Mouse (Mus musculus) heart, adult 8-10 months (tissue): ENCODE measurements around the gene Olfr2. TPM values are rescaled to one million over a fixed set of nuclear protein-coding genes. Genes with fewer than 3 reads are reported as not detected.
"Not testable (repeated sequence)": the region's sequence is repeated elsewhere in the genome, so short reads cannot be mapped to it uniquely, and the experiment has no call there.

Experiments
- DNase-seq: peaks from one replicate; pipeline ENCODE4 v3.0.0; 2022; ENCODE audit warnings: low spot score
- total RNA-seq, 4 experiments: library from RNA; stranded (reverse); gene quantifications; 2 replicates each; pipeline ENCODE4 v1.2.4; 2022

Olfr2 gene
- not detected for total RNA-seq

GRCm38 (mm10) chr7:107005972-107006371 lies at the start of gene Olfr2:
TSS of gene Olfr2 (minus strand) at chr7:107006072.
- DNase-seq: no peak

GRCm38 (mm10) chr7:107047578-107047977 lies 41.7 kb upstream of the Olfr2 start:
- DNase-seq: no peak

- peak; percentile 40 for DNase-seq
Measured at GRCm38 (mm10) chr7:107045833-107046232, 40.0 kb upstream of the Olfr2 start.

GRCm38 (mm10) chr7:107044407-107044806 lies 38.5 kb upstream of the Olfr2 start:
- no peak for DNase-seq

- no peak for DNase-seq
Measured at GRCm38 (mm10) chr7:107043136-107043535, 37.3 kb upstream of the Olfr2 start.

- DNase-seq: no peak
Measured at GRCm38 (mm10) chr7:107039934-107040563, 34.2 kb upstream of the Olfr2 start.

- DNase-seq: no peak
Measured at GRCm38 (mm10) chr7:107030874-107031273, 25.0 kb upstream of the Olfr2 start, which contains the start of gene Olfr713. TSS of gene Olfr713 (plus strand) at chr7:107031174.

- no peak for DNase-seq
Measured at GRCm38 (mm10) chr7:107004169-107004568, 1.7 kb downstream of the Olfr2 start.

- no peak for DNase-seq
Measured at GRCm38 (mm10) chr7:107000798-107001197, 5.1 kb downstream of the Olfr2 start.

- no peak for DNase-seq
Measured at GRCm38 (mm10) chr7:106985236-106985635, 20.6 kb downstream of the Olfr2 start.

- no peak for DNase-seq
Measured at GRCm38 (mm10) chr7:106975353-106975752, 30.5 kb downstream of the Olfr2 start, which contains the start of gene Olfr711. TSS of gene Olfr711 (minus strand) at chr7:106975453.

GRCm38 (mm10) chr7:106967503-106967902 lies 38.4 kb downstream of the Olfr2 start:
- DNase-seq: not testable (repeated sequence)

GRCm38 (mm10) chr7:106963837-106964236 lies 42.0 kb downstream of the Olfr2 start, which contains the start of gene Olfr6:
TSS of gene Olfr6 (minus strand) at chr7:106963937.
- no peak for DNase-seq

- DNase-seq: no peak
Measured at GRCm38 (mm10) chr7:106948212-106948611, 57.7 kb downstream of the Olfr2 start, which contains the start of gene Olfr710. TSS of gene Olfr710 (minus strand) at chr7:106948312.

Other genes with a start within 250 kb of the Olfr2 start
- not detected for gene Olfr699, start 212.9 kb downstream of the Olfr2 start, total RNA-seq
- not detected for gene Olfr700, start 197.2 kb downstream of the Olfr2 start, total RNA-seq
- not detected for gene Olfr701, start 191.9 kb downstream of the Olfr2 start, total RNA-seq
- gene Olfr702, start 172.2 kb downstream of the Olfr2 start, total RNA-seq: not detected
- not detected for gene Olfr703, start 162.7 kb downstream of the Olfr2 start, total RNA-seq
- gene Olfr704, start 142.9 kb downstream of the Olfr2 start, total RNA-seq: not detected
- gene Olfr705, start 129.2 kb downstream of the Olfr2 start, total RNA-seq: not detected
- gene Olfr706, start 117.9 kb downstream of the Olfr2 start, total RNA-seq: not detected
- gene Olfr707, start 104.8 kb downstream of the Olfr2 start, total RNA-seq: not detected
- not detected for gene Olfr1532-ps1, start 98.1 kb downstream of the Olfr2 start, total RNA-seq
- not detected for gene Olfr709-ps1, start 73.9 kb downstream of the Olfr2 start, total RNA-seq
- not detected for gene Olfr710, start 57.8 kb downstream of the Olfr2 start, total RNA-seq
- gene Olfr6, start 42.1 kb downstream of the Olfr2 start, total RNA-seq: not detected
- not detected for gene Olfr711, start 30.6 kb downstream of the Olfr2 start, total RNA-seq
- not detected for gene Olfr713, start 25.1 kb upstream of the Olfr2 start, total RNA-seq
- gene Olfr714, start 64.9 kb upstream of the Olfr2 start, total RNA-seq: not detected
- not detected for gene Olfr17, start 87.1 kb upstream of the Olfr2 start, total RNA-seq
- not detected for gene Olfr715b, start 104.3 kb upstream of the Olfr2 start, total RNA-seq
- not detected for gene Olfr715, start 125.0 kb upstream of the Olfr2 start, total RNA-seq
- gene Olfr716, start 132.3 kb upstream of the Olfr2 start, total RNA-seq: not detected
- gene Nlrp14, start 160.9 kb upstream of the Olfr2 start, total RNA-seq: not detected
- gene Rbmxl2, start 203.4 kb upstream of the Olfr2 start, total RNA-seq: not detected